Mouse (Mus musculus) spleen, adult 2 months (tissue): ENCODE data around the gene Lbx2.

Experiments
- CTCF ChIP-seq: fragments of 200-500 bp; IDR thresholded peaks from 2 replicates; pipeline ENCODE4 v1.5.1; 2011; ENCODE audit warnings: mild to moderate bottlenecking, inconsistent platforms; ENCODE audit not compliant: insufficient read depth, insufficient read length, insufficient replicate concordance; ENCODE audit errors: extremely low read depth
- POLR2A ChIP-seq: fragments of 200-500 bp; IDR thresholded peaks from 2 replicates; pipeline ENCODE4 v1.6.1; 2011; ENCODE audit warnings: low read depth, low read length, inconsistent platforms

DNA sequence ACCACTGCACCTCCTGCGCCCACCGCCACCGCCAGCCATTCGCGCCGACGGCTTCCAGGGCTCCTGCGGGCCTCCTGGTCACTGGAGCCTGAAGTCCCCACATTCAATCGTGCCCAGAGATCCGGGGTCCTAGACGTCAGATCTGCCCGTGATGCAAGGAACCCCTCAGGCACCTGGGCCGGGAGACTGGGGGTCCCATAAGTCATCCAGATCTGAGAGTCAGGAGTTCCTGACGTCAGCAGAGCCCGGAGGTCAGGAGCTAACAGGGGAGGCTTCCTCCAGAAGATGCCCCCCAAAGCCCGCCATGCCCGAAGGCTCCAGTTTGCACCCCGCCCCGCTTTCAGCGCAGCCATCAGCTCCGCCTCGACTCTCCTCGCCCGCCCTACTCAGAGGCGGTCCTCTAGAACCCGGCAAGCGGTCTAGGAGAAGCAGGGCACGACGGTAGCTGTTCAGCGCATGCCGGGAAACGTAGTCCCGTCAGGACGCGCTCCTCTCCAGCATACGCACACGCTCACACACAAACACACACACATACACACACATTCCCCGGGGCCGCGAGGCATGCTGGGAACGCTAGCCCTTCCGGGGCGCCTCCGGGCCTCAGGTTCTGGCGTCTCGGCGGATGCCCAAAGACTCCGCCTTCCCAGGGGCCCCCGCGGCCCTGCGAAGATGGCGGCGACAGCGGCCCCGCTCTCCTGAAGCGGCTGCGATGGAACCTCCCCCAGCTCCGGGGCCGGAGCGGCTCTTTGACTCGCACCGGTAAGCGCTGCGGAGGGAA is 31.9 kb upstream of the Lbx2 start, which contains the start of gene Aup1:
- TF ChIP-seq POLR2A: peak; percentile 57
- no peak for TF ChIP-seq CTCF
